Mouse (Mus musculus) embryonic facial prominence, embryonic 11.5 days (tissue): Measurements from ENCODE around the gene Ptges2. TPM values are rescaled to one million over a fixed set of nuclear protein-coding genes. Genes with fewer than 3 reads are reported as not detected.
A peak's percentile ranks its signal among the peaks of the same experiment; 100 is the strongest.

Source experiments
- ATAC-seq: fragments of 200-750 bp; cut with Nextera tagmentation; replicated peaks from 2 replicates; pipeline ENCODE4 v1.8.0; 2017; ENCODE audit warnings: low read depth; ENCODE audit not compliant: insufficient number of reproducible peaks, low FRiP score, low TSS enrichment
- DNase-seq: peaks from one replicate; pipeline ENCODE4 v3.0.0-alpha.2; 2015; ENCODE audit warnings: low spot score
- H3K27ac ChIP-seq: fragments of 300-500 bp; sonication (generic); replicated peaks from 2 replicates; pipeline ENCODE4 v1.5.1; 2014; ENCODE audit warnings: mild to moderate bottlenecking, low read depth, low read length, control low read depth
- H3K27me3 ChIP-seq: fragments of 300-500 bp; sonication (generic); 2 replicates; pipeline ENCODE4 v1.6.1; 2014; ENCODE audit warnings: mild to moderate bottlenecking, low read length, moderate library complexity, mixed read lengths; ENCODE audit not compliant: control insufficient read depth, insufficient read depth
- H3K36me3 ChIP-seq: fragments of 300-500 bp; sonication (generic); replicated peaks from 2 replicates; pipeline ENCODE4 v1.6.1; 2014; ENCODE audit warnings: low read depth, mild to moderate bottlenecking, low read length, moderate library complexity, mixed read lengths; ENCODE audit not compliant: control insufficient read depth, insufficient read depth
- H3K4me1 ChIP-seq: fragments of 300-500 bp; sonication (generic); 2 replicates; pipeline ENCODE4 v1.6.1; 2014; ENCODE audit warnings: low read length, mixed read lengths; ENCODE audit not compliant: control insufficient read depth, insufficient read depth
- H3K4me2 ChIP-seq: fragments of 300-500 bp; sonication (generic); 2 replicates; pipeline ENCODE4 v1.6.1; 2014; ENCODE audit warnings: low read depth, mild to moderate bottlenecking, control low read depth, low read length, moderate library complexity
- H3K4me3 ChIP-seq: fragments of 300-500 bp; sonication (generic); 2 replicates; pipeline ENCODE4 v1.5.1; 2014; ENCODE audit warnings: low read depth, low read length, control low read depth
- H3K9ac ChIP-seq: fragments of 300-500 bp; sonication (generic); replicated peaks from 2 replicates; pipeline ENCODE4 v1.6.1; 2014; ENCODE audit warnings: mild to moderate bottlenecking, control low read depth, low read length
- H3K9me3 ChIP-seq: fragments of 300-500 bp; sonication (generic); replicated peaks from 2 replicates; pipeline ENCODE4 v1.6.1; 2016; ENCODE audit warnings: mild to moderate bottlenecking, low read length, inconsistent platforms, mixed read lengths; ENCODE audit not compliant: control insufficient read depth
- WGBS: fragments of 180-500 bp; shearing (Covaris S2); extraction: QIAGEN DNeasy Blood & Tissue Kit; methylation state at CpG from one replicate; pipeline ENCODE4 v1.1.7; 2014; 5-methylcytosine and 5-hydroxymethylcytosine counted together
- polyA plus RNA-seq: library from polyadenylated mRNA; unstranded; fragments of >200 nt; fragmentation: Nextera tagmentation; extraction: Ambion mirVana; gene quantifications from 2 replicates; pipeline ENCODE4 v1.2.1, GENCODE M21; 2014

The Ptges2 gene
- polyA plus RNA-seq, 1 experiment from 2014 or later: 33.0 TPM

DNA sequence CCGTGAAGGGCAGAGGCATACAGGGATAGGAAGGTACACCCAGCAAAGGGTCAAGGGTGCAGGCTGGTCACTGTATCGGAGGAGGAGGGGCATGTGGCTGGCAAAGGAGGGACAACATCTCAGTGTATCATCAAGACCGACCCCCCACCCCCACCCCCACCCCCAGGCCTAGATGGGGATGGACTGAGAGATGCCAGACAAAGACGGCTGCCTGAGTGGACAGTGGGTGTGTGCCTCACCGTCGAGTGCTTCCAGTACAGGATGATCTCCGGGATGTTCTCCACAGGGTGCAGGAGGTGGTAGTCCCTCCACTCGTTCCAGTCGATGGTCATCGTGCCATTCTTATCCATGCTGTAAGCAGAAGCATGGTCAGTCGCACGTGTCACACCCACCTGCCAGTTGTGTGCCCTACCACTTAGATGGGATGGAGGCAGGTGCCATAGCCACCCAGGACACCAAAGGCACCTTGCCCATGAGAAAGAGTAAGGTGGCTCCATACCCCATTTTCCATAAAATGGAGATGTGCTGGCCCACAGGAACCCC is 24.4 kb downstream of the Ptges2 start:
- H3K4me1 ChIP-seq: peaks cover 4% of the 10 kb centered on the region; the same call in 1 of the 2 replicates
- 89% methylated on average over 12 of the region's 12 CpGs for WGBS
- ATAC-seq (no peak), DNase-seq (no peak)
- peaks cover 6% of the 10 kb centered on the region; the same call in 1 of the 2 replicates for H3K36me3 ChIP-seq
- H3K4me3 ChIP-seq: no peak overlapping the region
- H3K9ac ChIP-seq: no peak overlapping the region
- no peak overlapping the region for H3K27ac ChIP-seq
- H3K27me3 ChIP-seq: no peaks in the 10 kb centered on the region
- no peak overlapping the region for H3K4me2 ChIP-seq
- no peaks in the 10 kb centered on the region for H3K9me3 ChIP-seq

DNA sequence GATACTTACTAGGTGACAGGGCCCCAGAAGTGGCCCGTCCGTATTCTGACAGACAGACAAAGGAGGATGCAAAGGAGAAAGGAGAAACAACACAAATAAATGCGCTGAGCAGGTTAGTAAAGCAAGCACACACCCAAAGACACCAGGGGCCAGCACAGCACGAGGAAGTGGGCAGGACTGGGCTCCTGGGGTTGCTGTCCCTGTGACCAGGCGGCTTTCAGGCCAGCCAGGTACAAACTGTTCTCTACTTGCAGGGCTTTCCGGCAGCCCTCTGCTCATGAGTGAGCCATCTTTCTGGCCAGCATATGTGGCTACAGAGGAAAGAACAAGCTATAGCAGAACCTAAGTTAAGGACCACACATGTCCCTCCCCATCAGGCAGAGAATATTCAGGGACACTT is 25.0 kb downstream of the Ptges2 start:
- no peak for DNase-seq
- Histone ChIP-seq H3K4me3 (no peak overlapping the region), H3K9me3 (no peaks in the 10 kb centered on the region), H3K36me3 (peaks cover 6% of the 10 kb centered on the region; the same call in 1 of the 2 replicates), H3K9ac (no peak overlapping the region), H3K27me3 (no peaks in the 10 kb centered on the region), H3K4me1 (peaks cover 4% of the 10 kb centered on the region; the same call in 1 of the 2 replicates), H3K4me2 (no peak overlapping the region), H3K27ac (no peak overlapping the region)
- ATAC-seq: no peak
- WGBS: 87% methylated on average over 6 of the region's 6 CpGs

DNA sequence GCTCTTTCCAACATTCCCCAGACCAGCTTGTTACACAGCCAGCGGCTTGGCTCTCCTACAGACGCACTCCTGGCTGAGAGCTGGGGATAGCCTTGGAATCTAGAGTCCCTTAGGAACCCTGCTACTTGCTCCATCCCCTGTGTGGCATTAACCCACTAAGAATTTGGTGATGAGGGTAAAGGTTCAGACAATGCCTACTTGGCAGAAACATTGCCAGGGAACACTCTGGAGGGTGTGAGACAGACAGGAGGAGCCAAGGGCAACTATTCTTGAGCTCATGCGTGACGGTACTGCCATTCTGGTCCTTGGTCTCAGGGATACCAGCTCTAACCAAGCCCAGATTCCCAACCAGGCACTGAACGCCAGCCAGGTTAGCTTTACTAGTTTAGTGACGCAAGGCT is 26.2 kb downstream of the Ptges2 start:
- Histone ChIP-seq H3K36me3 (peaks cover 3% of the 10 kb centered on the region; the same call in 1 of the 2 replicates), H3K4me2 (no peak overlapping the region), H3K4me1 (peaks cover 4% of the 10 kb centered on the region; the same call in 1 of the 2 replicates), H3K9ac (no peak overlapping the region), H3K4me3 (no peak overlapping the region), H3K27ac (no peak overlapping the region), H3K9me3 (no peaks in the 10 kb centered on the region), H3K27me3 (no peaks in the 10 kb centered on the region)
- WGBS: 99% methylated on average over 6 of the region's 6 CpGs
- ATAC-seq (no peak), DNase-seq (no peak)

DNA sequence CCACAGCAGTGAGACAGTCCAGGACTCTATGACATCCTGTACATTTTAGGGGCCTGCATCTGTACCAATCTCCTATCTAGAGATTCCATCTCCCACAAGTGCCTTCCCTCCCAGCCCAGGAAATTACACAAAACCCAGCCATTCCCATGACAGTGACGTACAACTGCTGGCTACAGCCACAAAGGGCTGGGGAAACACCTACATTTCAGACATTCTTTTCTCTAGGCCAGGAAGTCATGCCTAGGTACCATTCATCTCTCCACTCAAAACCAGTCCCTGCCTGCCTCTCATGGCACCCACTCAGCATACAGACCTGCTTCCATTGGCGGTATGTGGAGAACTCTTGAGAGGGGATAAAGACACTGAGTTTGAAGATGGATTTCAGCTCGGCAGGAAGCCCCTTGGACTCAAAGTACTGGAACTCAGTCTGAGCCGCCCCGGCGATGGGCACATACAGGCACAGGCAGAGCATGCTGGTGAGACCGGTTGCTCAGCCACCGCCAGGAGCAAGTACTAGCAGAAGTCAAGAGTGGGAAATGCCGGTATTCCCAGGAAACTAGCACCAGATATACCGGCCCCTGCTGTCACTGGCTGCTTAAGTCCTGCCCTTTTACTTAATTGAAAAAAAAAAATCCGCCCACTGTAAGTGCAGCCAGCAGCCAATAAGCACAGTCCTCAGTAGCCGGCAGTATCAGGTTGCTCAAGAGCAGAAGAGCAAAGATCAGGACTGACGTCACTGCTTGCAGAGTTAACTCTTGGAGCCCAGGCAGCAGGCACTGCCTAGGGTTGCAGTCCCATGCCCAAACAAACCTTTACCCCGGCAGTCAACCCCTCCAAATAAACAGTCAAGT is 28.0 kb downstream of the Ptges2 start:
- 2% methylated on average over 14 of the region's 14 CpGs for WGBS
- Histone ChIP-seq H3K9me3 (no peaks in the 10 kb centered on the region), H3K4me2 (peak overlapping the region; percentile 48), H3K9ac (peak overlapping the region; percentile 30; the same call in 1 of the 2 replicates), H3K4me3 (peak overlapping the region; percentile 19), H3K4me1 (peaks cover 7% of the 10 kb centered on the region; the same call in 1 of the 2 replicates), H3K27me3 (no peaks in the 10 kb centered on the region), H3K27ac (no peak overlapping the region; the same call in 1 of the 2 replicates), H3K36me3 (peaks cover 3% of the 10 kb centered on the region; the same call in 1 of the 2 replicates)
- DNase-seq: peak; percentile 94
- ATAC-seq: peak; percentile 87

DNA sequence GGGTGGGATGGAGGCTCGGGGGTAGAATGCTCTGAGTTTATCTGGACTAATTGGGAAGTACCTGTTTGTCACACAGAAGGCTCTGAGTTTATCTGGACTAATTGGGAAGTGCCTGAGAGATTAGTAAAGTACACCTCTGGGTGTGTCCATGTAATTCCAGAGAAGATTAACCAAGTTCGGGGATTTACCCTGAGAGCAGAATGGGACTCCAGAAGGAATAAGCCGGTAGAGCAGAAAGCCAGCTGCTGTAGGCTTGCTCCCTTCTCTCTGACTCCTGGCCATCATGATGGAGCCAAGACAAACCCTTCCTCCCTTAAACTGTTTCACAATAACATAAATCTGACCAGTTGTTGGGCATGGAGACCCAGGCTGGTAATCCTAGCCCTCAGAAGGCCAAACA is 29.1 kb downstream of the Ptges2 start:
- no peaks in the 10 kb centered on the region for H3K36me3 ChIP-seq

DNA sequence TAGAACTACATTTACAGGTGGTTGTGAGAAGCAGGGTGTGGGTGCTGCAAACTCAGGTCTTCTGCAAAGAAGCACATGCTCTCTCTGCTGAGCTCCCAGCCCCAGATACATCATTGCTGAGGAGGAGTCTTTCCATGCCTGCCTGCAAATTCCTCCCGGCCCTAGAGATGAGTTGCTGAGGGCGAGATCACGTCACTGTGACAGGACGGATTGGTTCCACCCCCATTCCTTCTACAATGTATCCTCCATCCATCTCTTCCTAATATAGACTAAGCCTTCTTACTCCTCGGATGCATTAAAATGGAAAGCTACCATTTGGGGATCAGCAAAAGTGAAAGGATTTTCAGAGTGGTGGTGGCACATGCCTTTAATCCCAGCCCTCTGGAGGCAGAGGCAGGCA is 29.9 kb downstream of the Ptges2 start:
- DNase-seq: no peak
- WGBS: 73% methylated on average over 5 of the region's 5 CpGs
- H3K27me3 ChIP-seq: no peaks in the 10 kb centered on the region
- ATAC-seq: no peak
- no peak overlapping the region for H3K9ac ChIP-seq
- H3K27ac ChIP-seq: no peak overlapping the region
- no peak overlapping the region for H3K4me2 ChIP-seq
- no peak overlapping the region for H3K4me3 ChIP-seq
- H3K9me3 ChIP-seq: no peaks in the 10 kb centered on the region
- peaks cover 7% of the 10 kb centered on the region; the same call in 1 of the 2 replicates for H3K4me1 ChIP-seq
- H3K36me3 ChIP-seq: no peaks in the 10 kb centered on the region

More for the DNA sequence above, 29.1 kb downstream of the Ptges2 start:
- Histone ChIP-seq H3K27me3 (no peaks in the 10 kb centered on the region), H3K27ac (peak overlapping the region; percentile 66), H3K9ac (no peak overlapping the region), H3K4me1 (peaks cover 7% of the 10 kb centered on the region; the same call in 1 of the 2 replicates), H3K4me3 (no peak overlapping the region), H3K9me3 (no peaks in the 10 kb centered on the region), H3K4me2 (no peak overlapping the region)
- ATAC-seq (no peak), DNase-seq (no peak)
- WGBS: 41% methylated on average over 3 of the region's 3 CpGs

DNA sequence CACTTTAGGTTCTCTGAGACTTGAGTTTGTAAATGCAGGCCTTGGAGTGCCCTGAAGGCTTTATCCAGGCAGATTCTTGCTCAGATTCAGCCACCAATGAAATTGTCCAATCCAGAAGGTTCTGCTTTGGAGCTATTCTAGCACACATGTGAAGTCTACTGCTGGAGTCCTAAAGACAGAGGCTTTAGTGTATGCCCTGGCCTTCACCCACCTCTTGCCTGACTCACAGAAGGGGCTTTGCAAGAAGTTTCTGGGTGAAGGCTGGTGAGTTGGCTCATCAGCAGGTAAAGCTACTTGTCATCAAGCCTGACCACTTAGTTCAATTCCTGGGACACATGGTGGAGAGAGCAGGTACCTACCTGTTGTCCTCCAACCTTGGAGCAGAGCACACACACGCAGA is 30.4 kb downstream of the Ptges2 start:
- Histone ChIP-seq H3K27ac (no peak overlapping the region), H3K9ac (no peak overlapping the region), H3K36me3 (no peaks in the 10 kb centered on the region), H3K9me3 (no peaks in the 10 kb centered on the region), H3K4me3 (no peak overlapping the region), H3K27me3 (no peaks in the 10 kb centered on the region), H3K4me2 (no peak overlapping the region), H3K4me1 (peaks cover 7% of the 10 kb centered on the region; the same call in 1 of the 2 replicates)
- DNase-seq (no peak), ATAC-seq (no peak)
- 92% methylated on average over 1 of the region's 1 CpGs for WGBS

DNA sequence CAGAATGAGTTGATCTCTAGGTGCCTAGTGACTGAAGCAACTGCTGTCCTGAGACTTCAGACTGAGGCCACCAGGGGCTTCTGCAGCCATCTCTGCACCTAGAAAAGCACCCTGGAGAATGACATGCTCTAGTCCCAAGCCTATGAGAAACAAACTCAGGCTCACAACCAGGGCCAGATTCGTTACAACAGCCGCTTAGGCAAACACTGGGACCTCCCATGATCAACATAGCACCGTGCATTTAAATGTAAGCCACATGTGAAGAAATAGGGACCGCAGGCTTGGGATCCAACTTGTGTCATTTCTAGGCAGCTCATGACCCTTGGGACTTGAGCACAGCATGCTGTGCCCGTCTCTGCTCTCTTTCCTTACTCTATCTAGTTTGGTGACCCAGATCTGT is 32.0 kb downstream of the Ptges2 start:
- H3K4me1 ChIP-seq: peaks cover 7% of the 10 kb centered on the region; the same call in 1 of the 2 replicates
- H3K9ac ChIP-seq: no peak overlapping the region
- no peaks in the 10 kb centered on the region for H3K9me3 ChIP-seq
- no peak overlapping the region for H3K27ac ChIP-seq
- no peak for DNase-seq
- H3K36me3 ChIP-seq: no peaks in the 10 kb centered on the region
- 67% methylated on average over 5 of the region's 5 CpGs for WGBS
- H3K4me3 ChIP-seq: no peak overlapping the region
- 0 out of 2 replicates have a peak overlapping the region, but pooled peaks have one; percentile 8 for H3K4me2 ChIP-seq
- H3K27me3 ChIP-seq: no peaks in the 10 kb centered on the region
- ATAC-seq: no peak
